Mouse (Mus musculus) hindbrain, embryonic 14.5 days (tissue): ENCODE data around the gene Fam129b. TPM values are rescaled to one million over a fixed set of nuclear protein-coding genes. Genes with fewer than 3 reads are reported as not detected.

Experiments
- ATAC-seq: fragments of 200-750 bp; cut with Nextera tagmentation; 2 replicates; pipeline ENCODE4 v1.8.0; 2017; ENCODE audit warnings: moderate number of reproducible peaks, mild to moderate bottlenecking, moderate TSS enrichment, moderate library complexity; ENCODE audit not compliant: low FRiP score
- DNase-seq: peaks from one replicate; pipeline ENCODE4 v3.0.0-alpha.2; 2015; ENCODE audit warnings: low spot score
- H3K27ac ChIP-seq: fragments of 300-500 bp; sonication (generic); 2 replicates; pipeline ENCODE4 v1.5.1; 2014; ENCODE audit warnings: mild to moderate bottlenecking, moderate library complexity
- H3K27me3 ChIP-seq: fragments of 300-500 bp; sonication (generic); 2 replicates; pipeline ENCODE4 v1.6.1; 2014; ENCODE audit warnings: mild to moderate bottlenecking, low read length, mixed read lengths; ENCODE audit not compliant: control insufficient read depth, insufficient read depth
- H3K36me3 ChIP-seq: fragments of 300-500 bp; sonication (generic); replicated peaks from 2 replicates; pipeline ENCODE4 v1.6.1; 2014; ENCODE audit not compliant: control insufficient read depth, insufficient read depth
- H3K4me1 ChIP-seq: fragments of 300-500 bp; sonication (generic); replicated peaks from 2 replicates; pipeline ENCODE4 v1.6.1; 2014; ENCODE audit warnings: antibody characterized with exemption, low read length, mixed read lengths; ENCODE audit not compliant: control insufficient read depth, insufficient read depth
- H3K4me2 ChIP-seq: fragments of 300-500 bp; sonication (generic); replicated peaks from 2 replicates; pipeline ENCODE4 v1.6.1; 2014; ENCODE audit warnings: mild to moderate bottlenecking, moderate library complexity
- H3K4me3 ChIP-seq: fragments of 300-500 bp; sonication (generic); replicated peaks from 2 replicates; pipeline ENCODE4 v1.5.1; 2014; ENCODE audit warnings: mild to moderate bottlenecking, low read length
- H3K9ac ChIP-seq: fragments of 300-500 bp; sonication (generic); 2 replicates; pipeline ENCODE4 v1.6.1; 2014
- H3K9me3 ChIP-seq: fragments of 300-500 bp; sonication (generic); 2 replicates; pipeline ENCODE4 v1.6.1; 2016; ENCODE audit warnings: low read length; ENCODE audit not compliant: control insufficient read depth
- WGBS: fragments of 180-500 bp; shearing (Covaris S2); extraction: QIAGEN DNeasy Blood & Tissue Kit; methylation state at CpG from one replicate; pipeline ENCODE4 v1.1.7; 2014; 5-methylcytosine and 5-hydroxymethylcytosine counted together
- polyA plus RNA-seq: library from polyadenylated mRNA; unstranded; fragments of >200 nt; fragmentation: Nextera tagmentation; extraction: Ambion mirVana; gene quantifications from 2 replicates; pipeline ENCODE4 v1.2.1, GENCODE M21; 2014

Fam129b gene
- polyA plus RNA-seq, 1 experiment from 2014 or later = 19.4 TPM

- no peak for DNase-seq
- H3K4me3 ChIP-seq = no peak overlapping the region
- 81% methylated on average over 7 of the region's 7 CpGs for WGBS
- H3K4me1 ChIP-seq = no peaks in the 10 kb centered on the region
- H3K9ac ChIP-seq = no peak overlapping the region
- no peak overlapping the region for H3K27ac ChIP-seq
- H3K27me3 ChIP-seq = no peaks in the 10 kb centered on the region
- H3K9me3 ChIP-seq = no peaks in the 10 kb centered on the region
- H3K36me3 ChIP-seq = peaks cover 73% of the 10 kb centered on the region
- no peak for ATAC-seq
- no peak overlapping the region for H3K4me2 ChIP-seq
Measured at GRCm38 (mm10) chr2:32931730-32932129, 55.8 kb downstream of the Fam129b start.

DNA sequence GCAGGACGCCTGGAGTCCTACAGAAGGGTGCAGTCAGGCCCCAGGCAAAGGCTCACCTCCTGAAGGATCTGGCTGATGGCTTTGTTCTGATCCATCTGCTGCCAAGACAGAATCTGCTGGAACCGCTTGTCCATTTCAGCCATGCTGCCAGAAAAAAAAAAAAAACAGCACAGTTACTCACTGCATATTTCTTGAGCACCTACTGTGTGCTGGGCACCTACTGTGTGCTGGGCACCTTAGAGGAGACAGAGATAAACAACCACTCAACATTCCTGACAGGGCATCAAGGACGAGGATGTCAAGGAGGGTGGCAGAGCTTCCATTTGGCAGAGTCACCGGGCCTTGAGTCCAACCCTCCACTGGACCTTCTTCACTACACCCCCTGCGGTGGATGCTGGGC is 62.8 kb downstream of the Fam129b start:
- DNase-seq (no peak), ATAC-seq (no peak)
- no peak overlapping the region for H3K9ac ChIP-seq
- no peak overlapping the region for H3K27ac ChIP-seq
- H3K4me1 ChIP-seq = no peaks in the 10 kb centered on the region
- no peaks in the 10 kb centered on the region for H3K9me3 ChIP-seq
- WGBS = 99% methylated on average over 5 of the region's 5 CpGs
- H3K36me3 ChIP-seq = peaks cover 78% of the 10 kb centered on the region
- no peak overlapping the region for H3K4me3 ChIP-seq
- H3K4me2 ChIP-seq = no peak overlapping the region
- no peaks in the 10 kb centered on the region for H3K27me3 ChIP-seq

DNA sequence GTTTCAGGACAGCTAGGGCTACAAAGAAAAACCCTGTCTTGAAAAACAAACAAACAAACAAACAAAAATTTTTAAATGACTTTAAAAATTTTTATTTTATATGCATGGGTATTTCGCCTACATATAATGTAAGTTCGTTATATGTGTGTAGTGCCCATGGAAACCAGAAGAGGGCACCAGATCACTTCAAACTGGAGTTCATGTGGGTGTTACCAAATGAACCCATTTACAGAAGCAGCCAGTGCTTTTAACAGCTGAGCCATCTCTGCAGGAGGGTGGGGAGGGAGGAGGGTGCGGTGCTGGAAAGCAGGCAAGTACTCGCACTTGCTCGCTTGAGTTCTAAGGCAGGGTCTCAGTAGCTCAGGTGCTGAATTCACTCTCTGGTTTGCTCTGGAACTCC is 63.5 kb downstream of the Fam129b start:
- Histone ChIP-seq H3K9ac (no peak overlapping the region), H3K9me3 (no peaks in the 10 kb centered on the region), H3K27ac (no peak overlapping the region), H3K27me3 (no peaks in the 10 kb centered on the region), H3K4me3 (no peak overlapping the region), H3K4me1 (no peaks in the 10 kb centered on the region), H3K4me2 (no peak overlapping the region), H3K36me3 (peaks cover 79% of the 10 kb centered on the region)
- ATAC-seq (no peak), DNase-seq (peak; percentile 58)
- 65% methylated on average over 5 of the region's 5 CpGs for WGBS

DNA sequence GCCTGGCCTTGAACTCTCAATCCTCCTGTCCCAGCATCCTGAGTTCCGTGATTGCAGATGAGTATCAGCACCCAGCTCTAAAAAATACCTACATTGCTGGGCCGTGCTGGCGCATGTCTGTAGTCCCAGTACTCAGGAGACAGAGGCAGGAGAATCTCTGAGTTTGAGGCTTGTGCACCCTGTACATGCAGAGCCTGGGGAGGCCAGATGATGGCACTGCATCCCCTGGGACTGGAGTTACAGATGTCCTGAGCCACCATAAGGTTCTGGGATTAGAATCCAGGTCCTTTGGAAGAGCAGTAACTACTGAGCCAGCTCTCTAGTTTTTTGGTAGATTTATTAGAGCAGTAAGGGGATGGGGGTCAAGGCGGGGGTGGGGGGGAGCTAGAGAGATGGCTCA is 64.6 kb downstream of the Fam129b start:
- no peak overlapping the region for H3K4me2 ChIP-seq
- DNase-seq (no peak), ATAC-seq (no peak)
- peaks cover 79% of the 10 kb centered on the region for H3K36me3 ChIP-seq
- no peaks in the 10 kb centered on the region for H3K4me1 ChIP-seq
- no peak overlapping the region for H3K9ac ChIP-seq
- H3K27ac ChIP-seq = no peak overlapping the region
- WGBS = 94% methylated on average over 4 of the region's 4 CpGs
- no peak overlapping the region for H3K4me3 ChIP-seq
- H3K9me3 ChIP-seq = no peaks in the 10 kb centered on the region
- H3K27me3 ChIP-seq = no peaks in the 10 kb centered on the region

DNA sequence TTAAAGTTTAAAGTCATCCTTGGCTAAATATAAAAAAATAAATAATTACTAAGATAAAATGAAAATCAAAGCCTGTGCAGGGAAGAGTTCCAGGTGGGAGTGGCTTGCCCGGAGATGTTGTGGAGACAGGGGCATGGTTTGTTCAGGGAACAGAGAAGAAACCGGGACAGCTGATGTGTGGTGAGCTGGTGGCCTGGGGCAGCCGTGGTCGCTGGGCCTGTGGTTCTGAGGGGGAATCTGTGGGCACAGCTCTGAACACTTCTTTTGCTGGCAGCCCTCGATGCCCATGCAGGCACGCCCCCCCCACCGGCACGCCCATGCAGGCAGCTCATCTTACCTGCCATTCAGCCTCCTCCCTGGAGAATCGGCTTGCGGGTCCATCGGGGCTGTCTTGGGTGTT is 71.5 kb downstream of the Fam129b start:
- H3K4me2 ChIP-seq = no peak overlapping the region
- no peaks in the 10 kb centered on the region for H3K27me3 ChIP-seq
- H3K4me1 ChIP-seq = no peaks in the 10 kb centered on the region
- 88% methylated on average over 11 of the region's 11 CpGs for WGBS
- DNase-seq = no peak
- no peak overlapping the region for H3K9ac ChIP-seq
- no peaks in the 10 kb centered on the region for H3K9me3 ChIP-seq
- H3K36me3 ChIP-seq = peaks cover 89% of the 10 kb centered on the region
- no peak overlapping the region for H3K27ac ChIP-seq
- no peak for ATAC-seq
- H3K4me3 ChIP-seq = no peak overlapping the region

DNA sequence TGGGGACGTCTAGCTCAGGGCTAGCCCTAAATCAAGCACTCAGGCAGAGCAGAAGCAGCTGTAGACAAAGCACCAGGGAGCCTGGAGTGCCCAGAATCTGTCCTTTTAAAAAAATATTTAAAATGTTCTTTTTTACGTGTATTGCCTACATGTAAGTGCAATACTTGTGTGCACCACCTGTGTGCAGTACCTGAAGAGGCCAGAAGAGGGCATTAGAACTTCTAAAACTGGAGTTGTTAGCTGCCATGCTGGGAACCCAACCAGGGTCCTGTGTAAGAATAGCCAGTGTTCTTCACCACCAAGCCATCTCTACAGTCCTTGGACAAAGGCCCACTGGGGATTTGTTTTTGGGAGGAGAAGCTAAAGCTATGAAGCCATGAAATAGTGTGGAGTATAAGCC is 78.7 kb downstream of the Fam129b start:
- Histone ChIP-seq H3K27ac (no peak overlapping the region), H3K9me3 (no peaks in the 10 kb centered on the region), H3K4me2 (no peak overlapping the region), H3K36me3 (peaks cover 82% of the 10 kb centered on the region), H3K4me3 (no peak overlapping the region), H3K4me1 (no peaks in the 10 kb centered on the region), H3K9ac (no peak overlapping the region), H3K27me3 (no peaks in the 10 kb centered on the region)
- DNase-seq (no peak), ATAC-seq (no peak)
- 94% methylated on average over 2 of the region's 2 CpGs for WGBS

GRCm38 (mm10) chr2:32957344-32957743 is 81.4 kb downstream of the Fam129b start:
- DNase-seq = no peak
- 66% methylated on average over 8 of the region's 8 CpGs for WGBS
- H3K4me2 ChIP-seq = no peak overlapping the region
- no peak overlapping the region for H3K9ac ChIP-seq
- no peaks in the 10 kb centered on the region for H3K9me3 ChIP-seq
- peaks cover 11% of the 10 kb centered on the region for H3K4me1 ChIP-seq
- ATAC-seq = no peak
- H3K4me3 ChIP-seq = no peak overlapping the region
- H3K36me3 ChIP-seq = peaks cover 55% of the 10 kb centered on the region
- no peak overlapping the region for H3K27ac ChIP-seq
- no peaks in the 10 kb centered on the region for H3K27me3 ChIP-seq

DNA sequence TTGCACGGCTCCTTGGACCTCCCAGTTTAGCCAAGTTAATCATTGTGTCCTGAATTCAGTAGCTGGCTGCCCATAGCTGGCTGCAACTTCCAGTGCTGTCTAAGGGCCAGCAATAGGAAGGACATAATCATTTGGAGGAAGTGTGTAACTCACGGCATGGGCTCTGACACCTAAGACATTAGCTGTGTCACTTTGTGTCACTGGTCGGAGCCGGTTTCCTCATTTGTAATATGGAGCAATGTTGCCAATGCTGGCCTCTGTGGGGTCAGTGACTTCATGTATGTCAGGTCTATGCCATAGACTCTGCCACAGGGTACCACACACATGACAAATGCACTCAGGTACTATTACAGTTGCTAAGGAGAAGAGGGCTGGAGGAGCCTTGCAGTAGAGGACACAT is 84.4 kb downstream of the Fam129b start:
- peak overlapping the region; percentile 87; the same call in 1 of the 2 replicates for H3K4me3 ChIP-seq
- peaks cover 56% of the 10 kb centered on the region for H3K36me3 ChIP-seq

GRCm38 (mm10) chr2:32961192-32961995 is 85.5 kb downstream of the Fam129b start, which contains the start of the genes Rpl12 and Lrsam1:
Gene Rpl12 (plus strand): TSS chr2:32961559.
Gene Lrsam1 (minus strand): TSS chr2:32961614.
- WGBS = 3% methylated on average over 55 of the region's 55 CpGs
- H3K4me2 ChIP-seq = peak within 1 kb of the TSS; percentile 86
- DNase-seq (peak; percentile 95), ATAC-seq (peak; percentile 94)
- H3K36me3 ChIP-seq = peaks cover 46% of the 10 kb centered on the region
- H3K27me3 ChIP-seq = no peaks in the 10 kb centered on the region
- H3K9ac ChIP-seq = peak within 1 kb of the TSS; percentile 95
- H3K27ac ChIP-seq = peak within 1 kb of the TSS; percentile 74
- H3K4me1 ChIP-seq = peaks cover 24% of the 10 kb centered on the region
- no peaks in the 10 kb centered on the region for H3K9me3 ChIP-seq
- H3K4me3 ChIP-seq = peak within 1 kb of the TSS; percentile 87

More for the DNA sequence above, 84.4 kb downstream of the Fam129b start:
- no peaks in the 10 kb centered on the region for H3K27me3 ChIP-seq
- ATAC-seq (no peak), DNase-seq (no peak)
- H3K9ac ChIP-seq = peak overlapping the region; percentile 95
- H3K9me3 ChIP-seq = no peaks in the 10 kb centered on the region
- H3K4me2 ChIP-seq = peak overlapping the region; percentile 86
- 88% methylated on average over 4 of the region's 4 CpGs for WGBS
- no peak overlapping the region for H3K27ac ChIP-seq
- H3K4me1 ChIP-seq = peaks cover 20% of the 10 kb centered on the region
